Mouse (Mus musculus) cortical plate, adult 2 months (tissue): ENCODE results near the gene Nomo1.

Experiments
- CTCF ChIP-seq: fragments of 200-500 bp; IDR thresholded peaks from 2 replicates; pipeline ENCODE4 v1.5.1; 2011; ENCODE audit warnings: mild to moderate bottlenecking, control low read depth, low read length; ENCODE audit not compliant: insufficient read depth; ENCODE audit errors: extremely low read depth
- POLR2A ChIP-seq: fragments of 200-500 bp; IDR thresholded peaks from 2 replicates; pipeline ENCODE4 v1.6.1; 2011; ENCODE audit warnings: mild to moderate bottlenecking, low read length, control low read depth; ENCODE audit not compliant: insufficient read depth; ENCODE audit errors: extremely low read depth

DNA sequence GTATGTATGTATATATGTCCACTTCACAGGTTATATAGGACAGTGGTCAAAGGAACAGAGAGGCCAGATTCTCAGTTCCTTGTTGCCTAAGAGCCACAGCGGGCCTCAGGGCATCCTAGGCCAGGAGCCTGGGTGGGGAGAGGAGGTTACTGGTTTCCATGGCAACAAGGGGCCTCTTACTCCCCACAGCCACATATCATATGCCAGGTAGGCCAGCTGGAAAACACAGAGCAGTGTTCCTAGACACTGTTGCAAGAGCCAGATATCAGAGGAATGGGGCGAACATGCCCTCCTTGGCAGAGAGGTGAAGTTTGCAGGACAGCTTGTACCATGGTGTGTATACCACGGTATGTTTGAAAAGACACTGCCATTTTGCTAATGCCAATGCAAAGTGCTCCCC, 79.9 kb downstream of the Nomo1 start:
- TF ChIP-seq CTCF (no peak), POLR2A (no peak)
